Mouse (Mus musculus) liver, embryonic 16.5 days (tissue): ENCODE data around the gene Cc2d2a. TPM values are rescaled to one million over a fixed set of nuclear protein-coding genes. Genes with fewer than 3 reads are reported as not detected.

Experiments
- ATAC-seq: fragments of 200-750 bp; cut with Nextera tagmentation; 2 replicates; pipeline ENCODE4 v1.8.0; 2017; ENCODE audit warnings: low read depth, mild to moderate bottlenecking, moderate number of reproducible peaks, moderate library complexity
- H3K27ac ChIP-seq: fragments of 300-500 bp; sonication (generic); 2 replicates; pipeline ENCODE4 v1.5.1; 2014; ENCODE audit warnings: mild to moderate bottlenecking, low read length
- H3K27me3 ChIP-seq: fragments of 300-500 bp; sonication (generic); 2 replicates; pipeline ENCODE4 v1.6.1; 2014; ENCODE audit warnings: low read depth, low read length, mixed read lengths; ENCODE audit not compliant: control insufficient read depth, insufficient read depth
- H3K36me3 ChIP-seq: fragments of 300-500 bp; sonication (generic); 2 replicates; pipeline ENCODE4 v1.6.1; 2014; ENCODE audit warnings: mild to moderate bottlenecking; ENCODE audit not compliant: control insufficient read depth, insufficient read depth
- H3K4me1 ChIP-seq: fragments of 300-500 bp; sonication (generic); 2 replicates; pipeline ENCODE4 v1.6.1; 2014; ENCODE audit warnings: low read depth, low read length, mixed read lengths; ENCODE audit not compliant: control insufficient read depth
- H3K4me2 ChIP-seq: fragments of 300-500 bp; sonication (generic); 2 replicates; pipeline ENCODE4 v1.6.1; 2014; ENCODE audit warnings: low read depth, low read length, mixed read lengths
- H3K4me3 ChIP-seq: fragments of 300-500 bp; sonication (generic); 2 replicates; pipeline ENCODE4 v1.5.1; 2014; ENCODE audit warnings: low read depth, mild to moderate bottlenecking, low read length
- H3K9ac ChIP-seq: fragments of 300-500 bp; sonication (generic); 2 replicates; pipeline ENCODE4 v1.6.1; 2014; ENCODE audit warnings: low read depth, low read length
- H3K9me3 ChIP-seq: fragments of 300-500 bp; sonication (generic); replicated peaks from 2 replicates; pipeline ENCODE4 v1.6.1; 2016; ENCODE audit warnings: low read length; ENCODE audit not compliant: control insufficient read depth
- WGBS: fragments of 180-500 bp; shearing (Covaris S2); extraction: QIAGEN DNeasy Blood & Tissue Kit; methylation state at CpG from one replicate; pipeline ENCODE4 v1.1.7; 2014; ENCODE audit not compliant: insufficient replicate concordance; 5-methylcytosine and 5-hydroxymethylcytosine counted together
- polyA plus RNA-seq: library from polyadenylated mRNA; unstranded; fragments of >200 nt; fragmentation: Nextera tagmentation; extraction: Ambion mirVana; gene quantifications from 2 replicates; pipeline ENCODE4 v1.2.1, GENCODE M21; 2015

The Cc2d2a gene
- polyA plus RNA-seq: 1.2 and 1.3 TPM in 2 replicates

DNA sequence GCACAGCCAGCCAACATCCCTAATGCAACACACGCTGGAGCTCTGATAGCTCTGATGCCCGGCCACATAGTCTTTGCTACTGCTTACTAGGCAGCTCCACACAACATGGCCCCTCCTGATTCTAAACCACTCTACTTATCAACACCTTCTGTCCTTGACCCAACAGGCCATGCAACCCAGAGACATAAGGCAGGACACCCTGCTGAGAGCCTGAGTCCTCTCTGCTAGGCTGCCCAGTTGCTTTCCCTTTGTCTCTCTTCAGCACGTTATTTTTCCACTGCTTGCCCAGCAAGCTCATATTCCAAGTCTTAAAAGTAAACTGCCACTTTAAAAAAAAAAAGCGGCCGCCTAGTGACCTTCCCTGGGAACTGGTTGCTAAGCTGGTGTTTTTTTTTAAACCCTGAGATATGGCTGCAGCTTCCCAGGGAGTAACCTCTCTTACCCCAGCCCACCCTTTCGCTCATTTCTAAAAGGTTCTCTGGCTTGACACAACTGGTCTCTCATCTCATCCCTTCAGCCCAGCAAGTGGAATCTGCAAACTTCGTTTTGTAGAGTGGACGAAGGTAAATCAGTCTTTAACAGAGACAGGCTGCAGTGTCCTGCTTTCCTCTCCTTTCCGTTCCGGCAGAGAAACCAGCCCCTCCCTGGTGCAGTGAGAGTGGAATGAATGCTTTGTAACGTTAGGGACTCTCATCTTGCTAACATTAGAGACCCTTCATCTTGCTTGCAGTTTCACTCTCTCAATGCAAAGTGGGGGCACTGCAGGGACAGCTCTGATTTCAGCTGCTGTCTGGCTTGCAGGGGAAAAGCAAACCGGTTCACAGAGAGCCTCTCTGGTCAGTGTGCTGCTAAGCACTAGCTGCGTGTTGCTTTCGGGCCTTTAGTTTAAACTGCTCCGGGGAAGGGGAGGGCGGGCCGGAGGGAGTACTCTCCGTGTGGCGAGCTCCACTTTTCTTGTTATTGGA, at the start of gene Cc2d2a:
Gene Cc2d2a, plus strand, starts transcription at position 350 of the 965 bp plus-strand sequence.
- Histone ChIP-seq H3K4me1 (no peaks in the 10 kb centered on the region; the same call in 1 of the 2 replicates), H3K27ac (no peak within 1 kb of the TSS; the same call in 1 of the 2 replicates), H3K4me3 (peak within 1 kb of the TSS; percentile 52), H3K36me3 (no peaks in the 10 kb centered on the region), H3K4me2 (peak within 1 kb of the TSS; percentile 30), H3K9ac (0 out of 2 replicates have a peak within 1 kb of the TSS, but pooled peaks have one; percentile 1), H3K9me3 (no peaks in the 10 kb centered on the region), H3K27me3 (no peaks in the 10 kb centered on the region)
- WGBS: 9% methylated on average over 19 of the region's 19 CpGs
- ATAC-seq: no peak; the same call in 1 of the 2 replicates

DNA sequence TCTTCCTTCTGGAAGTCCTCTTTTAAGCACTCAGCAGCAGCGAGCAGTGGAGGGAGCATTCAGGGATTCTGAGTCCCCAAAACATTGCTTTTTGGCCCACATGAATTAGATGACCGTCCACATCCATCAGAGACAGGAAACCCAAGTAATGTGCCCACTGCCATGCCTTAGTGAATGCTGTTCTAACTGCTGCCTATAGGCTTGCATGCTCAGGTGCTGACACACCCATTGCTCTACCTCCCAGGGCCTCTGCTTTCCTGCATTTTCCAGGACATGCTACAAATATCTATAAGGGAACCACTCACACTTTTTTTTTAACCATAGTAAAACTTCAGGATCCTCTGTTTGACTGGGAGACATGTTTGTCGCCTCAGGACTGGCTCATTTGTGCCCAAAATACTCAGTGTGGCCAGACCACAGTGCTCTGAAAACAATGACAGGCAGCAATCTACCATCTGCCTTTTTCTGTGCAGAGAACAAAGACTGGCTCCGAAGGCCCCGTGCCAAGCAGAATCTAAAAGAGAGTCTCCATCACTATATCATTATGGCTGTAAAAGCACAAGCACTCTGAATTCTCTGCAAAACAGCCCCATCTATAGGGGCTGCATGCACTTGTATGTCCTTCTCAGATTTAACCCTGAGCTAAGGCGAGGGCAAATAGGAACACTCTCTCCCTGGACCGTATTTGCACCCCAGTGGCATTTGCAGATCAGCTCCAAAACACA, 40.4 kb upstream of the Cc2d2a start:
- H3K27ac ChIP-seq: no peak overlapping the region
- no peak overlapping the region for H3K4me3 ChIP-seq
- no peaks in the 10 kb centered on the region for H3K36me3 ChIP-seq
- H3K9me3 ChIP-seq: no peaks in the 10 kb centered on the region
- H3K9ac ChIP-seq: no peak overlapping the region
- no peaks in the 10 kb centered on the region for H3K4me1 ChIP-seq
- no peak overlapping the region for H3K4me2 ChIP-seq
- 48% methylated on average over 7 of the region's 7 CpGs for WGBS
- ATAC-seq: no peak
- no peaks in the 10 kb centered on the region for H3K27me3 ChIP-seq

DNA sequence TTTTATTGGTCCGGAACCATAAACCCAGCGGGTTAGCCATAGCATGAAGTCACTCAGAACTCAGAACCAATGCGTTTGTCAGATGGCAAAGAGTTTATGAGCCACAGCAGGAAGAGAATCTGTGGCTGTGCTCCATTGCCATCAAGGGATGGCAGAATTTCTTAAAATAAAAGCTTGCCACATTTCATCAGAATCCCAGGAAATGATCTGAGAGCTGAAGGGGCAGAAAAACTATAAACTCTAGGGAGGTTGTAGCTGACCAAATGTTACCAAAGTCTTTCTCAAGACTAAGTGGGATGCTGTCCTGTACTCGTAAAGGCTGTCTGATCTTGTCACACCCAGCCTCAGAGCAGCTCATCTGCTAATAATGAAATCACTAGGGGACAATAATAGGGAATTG, 36.7 kb upstream of the Cc2d2a start:
- no peak for ATAC-seq
- Histone ChIP-seq H3K9me3 (no peaks in the 10 kb centered on the region), H3K36me3 (no peaks in the 10 kb centered on the region), H3K4me3 (no peak overlapping the region), H3K27me3 (no peaks in the 10 kb centered on the region), H3K9ac (no peak overlapping the region), H3K4me1 (no peaks in the 10 kb centered on the region), H3K4me2 (no peak overlapping the region), H3K27ac (no peak overlapping the region)
- WGBS: 58% methylated on average over 4 of the region's 4 CpGs

DNA sequence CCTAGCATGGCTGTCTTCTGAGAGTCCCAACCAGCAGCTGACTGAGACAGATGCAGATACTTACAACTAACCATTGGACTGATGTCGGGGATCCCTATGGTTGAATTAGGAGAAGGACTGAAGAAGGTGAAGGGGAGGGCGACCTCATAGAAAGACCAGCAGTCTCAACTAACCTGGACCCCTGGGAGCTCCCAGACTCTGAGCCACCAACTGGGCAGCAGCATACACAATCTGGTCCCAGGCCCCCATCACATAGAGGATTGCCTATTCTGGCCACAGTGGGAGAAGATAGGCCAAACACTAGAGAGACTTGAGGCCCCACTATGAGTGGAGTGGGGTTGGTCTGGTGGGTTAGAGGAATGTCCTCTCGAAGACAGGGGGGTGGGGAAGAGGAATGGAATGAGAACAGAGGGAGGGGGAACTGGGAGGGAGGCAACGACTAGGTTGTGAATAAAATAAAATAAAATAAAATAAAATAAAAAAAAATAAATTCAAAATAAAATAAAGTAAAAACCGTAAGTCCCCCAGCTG, 28.0 kb upstream of the Cc2d2a start:
- 53% methylated on average over 5 of the region's 5 CpGs for WGBS
- Histone ChIP-seq H3K9ac (no peak overlapping the region), H3K27me3 (no peaks in the 10 kb centered on the region), H3K4me2 (no peak overlapping the region), H3K9me3 (no peaks in the 10 kb centered on the region), H3K4me1 (no peaks in the 10 kb centered on the region), H3K27ac (no peak overlapping the region), H3K4me3 (no peak overlapping the region), H3K36me3 (no peaks in the 10 kb centered on the region)
- ATAC-seq: no peak

- 31% methylated on average over 9 of the region's 9 CpGs for WGBS
- no peaks in the 10 kb centered on the region for H3K4me1 ChIP-seq
These were observed 27.5 kb upstream of the Cc2d2a start for GRCm38 (mm10) chr5:43634602-43635081.

DNA sequence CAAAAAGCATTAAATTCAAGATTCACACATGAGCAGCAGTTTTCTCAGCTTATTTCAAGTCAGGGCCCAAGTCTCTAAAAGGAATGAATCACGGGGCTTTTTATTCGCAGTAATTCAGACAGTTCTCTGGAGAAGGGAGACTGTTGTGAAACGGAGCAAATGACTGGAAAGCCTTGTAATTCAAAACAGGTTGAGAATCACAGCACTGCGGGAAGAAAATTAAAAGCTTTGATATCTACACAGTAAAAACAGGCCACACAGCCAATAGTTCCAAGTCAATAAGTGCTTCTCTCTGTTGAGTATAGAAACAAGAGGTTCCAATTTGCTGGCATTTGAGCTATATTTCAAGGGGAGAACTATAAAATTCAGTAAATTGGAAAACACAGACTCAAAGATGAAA, 17.1 kb upstream of the Cc2d2a start:
- no peak overlapping the region for H3K4me2 ChIP-seq
- H3K4me3 ChIP-seq: no peak overlapping the region
- no peak for ATAC-seq
- no peaks in the 10 kb centered on the region for H3K4me1 ChIP-seq
- no peaks in the 10 kb centered on the region for H3K36me3 ChIP-seq
- no peaks in the 10 kb centered on the region for H3K27me3 ChIP-seq
- no peak overlapping the region for H3K9ac ChIP-seq
- no peaks in the 10 kb centered on the region for H3K9me3 ChIP-seq
- no peak overlapping the region for H3K27ac ChIP-seq
- 60% methylated on average over 4 of the region's 4 CpGs for whole genome bisulfite sequencing

More at GRCm38 (mm10) chr5:43634602-43635081, 27.5 kb upstream of the Cc2d2a start:
- no peak overlapping the region for H3K4me2 ChIP-seq
- no peak overlapping the region for H3K4me3 ChIP-seq
- H3K36me3 ChIP-seq: no peaks in the 10 kb centered on the region
- no peak overlapping the region for H3K9ac ChIP-seq
- H3K9me3 ChIP-seq: no peaks in the 10 kb centered on the region
- no peak for ATAC-seq
- H3K27me3 ChIP-seq: no peaks in the 10 kb centered on the region
- H3K27ac ChIP-seq: no peak overlapping the region

GRCm38 (mm10) chr5:43647098-43647774, 14.9 kb upstream of the Cc2d2a start:
- Histone ChIP-seq H3K4me1 (no peaks in the 10 kb centered on the region), H3K36me3 (no peaks in the 10 kb centered on the region), H3K27ac (no peak overlapping the region), H3K27me3 (no peaks in the 10 kb centered on the region), H3K4me3 (no peak overlapping the region), H3K9ac (no peak overlapping the region), H3K9me3 (no peaks in the 10 kb centered on the region), H3K4me2 (no peak overlapping the region)
- no peak for ATAC-seq
- 60% methylated on average over 12 of the region's 12 CpGs for WGBS

- Histone ChIP-seq H3K4me1 (no peaks in the 10 kb centered on the region; the same call in 1 of the 2 replicates), H3K9ac (no peak overlapping the region), H3K36me3 (no peaks in the 10 kb centered on the region), H3K4me2 (no peak overlapping the region), H3K27ac (no peak overlapping the region), H3K9me3 (no peaks in the 10 kb centered on the region), H3K27me3 (no peaks in the 10 kb centered on the region), H3K4me3 (no peak overlapping the region)
- WGBS: 60% methylated on average over 3 of the region's 3 CpGs
- no peak for ATAC-seq
These were observed 648 bp upstream of the Cc2d2a start for GRCm38 (mm10) chr5:43661498-43661897.
